Mouse (Mus musculus): Measurements from ENCODE around the gene Plrg1. TPM values are rescaled to one million over a fixed set of nuclear protein-coding genes. Genes with fewer than 3 reads are reported as not detected.

The Plrg1 gene
- polyA plus RNA-seq, 1 experiment = 59.9 TPM

DNA sequence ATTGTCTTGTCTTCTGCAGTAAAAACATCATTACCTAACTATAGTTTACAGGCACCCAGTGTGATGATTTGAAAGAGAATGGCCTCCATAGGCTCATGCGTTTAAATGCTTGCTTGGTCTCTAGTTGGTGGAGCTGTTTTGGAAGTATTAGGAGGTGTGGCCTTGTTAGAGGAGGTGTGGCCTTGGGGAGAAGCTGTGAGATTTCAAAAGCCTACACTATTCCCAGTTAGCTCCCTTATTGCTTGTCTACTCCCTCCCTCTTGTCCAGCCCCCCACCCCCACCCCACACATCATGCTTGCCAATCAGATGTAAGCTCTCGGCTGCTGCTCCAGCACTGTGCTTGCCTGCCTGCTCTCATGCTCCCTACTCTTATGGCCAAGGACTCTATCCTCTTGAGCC is 1.7 kb downstream of the Plrg1 start:
- Histone ChIP-seq H3K36me3 (ENCODE audit: control insufficient read depth, insufficient read depth) (peaks cover 13% of the 10 kb centered on the region), H3K27me3 (ENCODE audit: control insufficient read depth, insufficient read depth, insufficient read length) (no peaks in the 10 kb centered on the region), H3K4me3 (no peak overlapping the region), H3K79me2 (ENCODE audit: control insufficient read depth, insufficient read depth) (peaks cover 19% of the 10 kb centered on the region), H3ac (ENCODE audit: control insufficient read depth, insufficient read length) (no peak overlapping the region), H3K4me2 (ENCODE audit: low read depth) (no peak overlapping the region)
- TF ChIP-seq POLR2AphosphoS2 (IDR thresholded peaks at IDR 0.05; ENCODE audit: insufficient read length, low read depth) (no peak), MYOG (IDR thresholded peaks at IDR 0.05; ENCODE audit: control insufficient read depth in 1 of 3, insufficient read depth in 1 of 3, insufficient read length in 2 of 3, low read depth in 2 of 3) (no peak), TCF3 (IDR thresholded peaks at IDR 0.05; ENCODE audit: insufficient read length, low read depth) (no peak), SRF (IDR thresholded peaks at IDR 0.05; ENCODE audit: control insufficient read depth, insufficient read length, low read depth) (no peak)

DNA sequence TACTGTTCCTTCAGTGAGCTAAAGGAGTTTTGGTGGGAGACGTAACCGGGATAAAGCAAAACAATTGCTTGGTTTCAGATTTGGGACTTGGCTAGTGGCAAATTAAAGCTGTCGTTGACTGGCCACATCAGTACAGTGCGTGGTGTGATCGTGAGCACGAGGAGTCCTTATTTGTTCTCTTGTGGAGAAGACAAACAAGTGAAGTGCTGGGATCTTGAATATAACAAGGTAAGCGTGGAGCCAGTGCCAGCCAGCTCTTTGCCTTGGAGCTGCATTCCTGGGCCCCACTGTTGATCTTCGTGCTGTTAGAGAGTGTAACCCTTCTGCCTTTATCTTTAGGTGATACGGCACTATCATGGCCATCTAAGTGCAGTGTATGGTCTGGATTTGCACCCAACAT is 12.6 kb downstream of the Plrg1 start:
- H3K4me2 ChIP-seq (ENCODE audit: low read depth) = no peak overlapping the region
- TF ChIP-seq TCF3 (IDR thresholded peaks at IDR 0.05; ENCODE audit: insufficient read length, low read depth) = no peak
- TF ChIP-seq USF1 (IDR thresholded peaks at IDR 0.05; ENCODE audit: low read depth) = no peak
- no peak for TF ChIP-seq POLR2AphosphoS2 (IDR thresholded peaks at IDR 0.05; ENCODE audit: insufficient read length, low read depth)
- H3K4me3 ChIP-seq = no peak overlapping the region
- no peaks in the 10 kb centered on the region for H3K79me2 ChIP-seq (ENCODE audit: control insufficient read depth, insufficient read depth)
- H3ac ChIP-seq (ENCODE audit: control insufficient read depth, insufficient read length) = no peak overlapping the region
- no peaks in the 10 kb centered on the region for H3K27me3 ChIP-seq (ENCODE audit: control insufficient read depth, insufficient read depth, insufficient read length)
- peaks cover 34% of the 10 kb centered on the region for H3K36me3 ChIP-seq (ENCODE audit: control insufficient read depth, insufficient read depth)

DNA sequence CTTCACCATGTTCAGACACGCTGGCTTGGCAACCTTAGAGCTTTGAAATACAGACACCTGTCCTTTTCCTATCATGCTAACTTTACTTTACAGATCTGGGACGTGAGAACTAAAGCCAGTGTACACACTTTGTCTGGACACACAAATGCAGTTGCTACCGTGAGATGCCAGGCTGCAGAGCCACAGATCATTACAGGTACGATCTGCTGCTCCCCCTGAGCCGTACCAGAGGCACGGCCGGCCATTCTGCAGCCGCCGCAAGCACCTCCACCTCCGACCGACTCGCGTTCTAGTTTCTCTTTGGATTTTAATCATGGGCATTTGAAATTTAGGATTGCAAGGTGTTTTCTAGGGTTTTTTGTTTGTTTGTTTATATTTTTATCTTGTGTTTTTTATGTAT is 13.5 kb downstream of the Plrg1 start:
- H3K79me2 ChIP-seq (ENCODE audit: control insufficient read depth, insufficient read depth) = no peaks in the 10 kb centered on the region
- no peak overlapping the region for H3K4me2 ChIP-seq (ENCODE audit: low read depth)
- H3K27me3 ChIP-seq (ENCODE audit: control insufficient read depth, insufficient read depth, insufficient read length) = no peaks in the 10 kb centered on the region
- no peak overlapping the region for H3ac ChIP-seq (ENCODE audit: control insufficient read depth, insufficient read length)
- H3K4me3 ChIP-seq = no peak overlapping the region
- TF ChIP-seq POLR2AphosphoS2 (IDR thresholded peaks at IDR 0.05; ENCODE audit: insufficient read length, low read depth) (no peak), TCF12 (IDR thresholded peaks at IDR 0.05; ENCODE audit: insufficient read depth, poor library complexity, severe bottlenecking) (no peak), POLR2A (IDR thresholded peaks at IDR 0.05; ENCODE audit: insufficient read length, low read depth) (no peak), MYOD1 (IDR thresholded peaks at IDR 0.05; ENCODE audit: control insufficient read depth in 1 of 3, insufficient read length in 2 of 3, low read depth in 2 of 3) (no peak), CEBPB (IDR thresholded peaks at IDR 0.05; ENCODE audit: insufficient read depth, poor library complexity, severe bottlenecking) (no peak), REST (IDR thresholded peaks at IDR 0.05; ENCODE audit: insufficient read depth, insufficient read length) (no peak), MYOG (IDR thresholded peaks at IDR 0.05; ENCODE audit: control insufficient read depth in 1 of 3, insufficient read depth in 1 of 3, insufficient read length in 2 of 3, low read depth in 2 of 3) (no peak), TCF3 (IDR thresholded peaks at IDR 0.05; ENCODE audit: insufficient read length, low read depth) (no peak), SRF (IDR thresholded peaks at IDR 0.05; ENCODE audit: control insufficient read depth, insufficient read length, low read depth) (no peak), MAX (IDR thresholded peaks at IDR 0.05; ENCODE audit: low read depth) (no peak), E2F4 (IDR thresholded peaks at IDR 0.05; ENCODE audit: insufficient read depth) (no peak)
- peaks cover 31% of the 10 kb centered on the region for H3K36me3 ChIP-seq (ENCODE audit: control insufficient read depth, insufficient read depth)

GRCm38 (mm10) chr3:83070231-83070630 is 14.9 kb downstream of the Plrg1 start:
- H3K79me2 ChIP-seq (ENCODE audit: control insufficient read depth, insufficient read depth) = no peaks in the 10 kb centered on the region
- peaks cover 31% of the 10 kb centered on the region for H3K36me3 ChIP-seq (ENCODE audit: control insufficient read depth, insufficient read depth)
- no peak overlapping the region for H3ac ChIP-seq (ENCODE audit: control insufficient read depth, insufficient read length)
- no peaks in the 10 kb centered on the region for H3K27me3 ChIP-seq (ENCODE audit: control insufficient read depth, insufficient read depth, insufficient read length)
- TF ChIP-seq POLR2A (IDR thresholded peaks at IDR 0.05; ENCODE audit: insufficient read length, low read depth) (no peak), E2F4 (IDR thresholded peaks at IDR 0.05; ENCODE audit: insufficient read depth) (no peak), USF1 (IDR thresholded peaks at IDR 0.05; ENCODE audit: low read depth) (no peak), CEBPB (IDR thresholded peaks at IDR 0.05; ENCODE audit: insufficient read depth, poor library complexity, severe bottlenecking) (no peak), TCF12 (IDR thresholded peaks at IDR 0.05; ENCODE audit: insufficient read depth, poor library complexity, severe bottlenecking) (no peak)
- no peak overlapping the region for H3K4me3 ChIP-seq
- H3K4me2 ChIP-seq (ENCODE audit: low read depth) = no peak overlapping the region

- Histone ChIP-seq H3ac (ENCODE audit: control insufficient read depth, insufficient read length) (no peak overlapping the region), H3K4me2 (ENCODE audit: low read depth) (no peak overlapping the region), H3K79me2 (ENCODE audit: control insufficient read depth, insufficient read depth) (no peaks in the 10 kb centered on the region), H3K27me3 (ENCODE audit: control insufficient read depth, insufficient read depth, insufficient read length) (peaks cover 3% of the 10 kb centered on the region), H3K4me3 (no peak overlapping the region), H3K36me3 (ENCODE audit: control insufficient read depth, insufficient read depth) (no peaks in the 10 kb centered on the region)
- TF ChIP-seq TCF3 (IDR thresholded peaks at IDR 0.05; ENCODE audit: insufficient read length, low read depth) (no peak), USF1 (IDR thresholded peaks at IDR 0.05; ENCODE audit: low read depth) (no peak), MYOG (IDR thresholded peaks at IDR 0.05; ENCODE audit: control insufficient read depth in 1 of 3, insufficient read depth in 1 of 3, insufficient read length in 2 of 3, low read depth in 2 of 3) (no peak), E2F4 (IDR thresholded peaks at IDR 0.05; ENCODE audit: insufficient read depth) (no peak), POLR2A (IDR thresholded peaks at IDR 0.05; ENCODE audit: insufficient read length, low read depth) (no peak), POLR2AphosphoS2 (IDR thresholded peaks at IDR 0.05; ENCODE audit: insufficient read length, low read depth) (no peak), MAX (IDR thresholded peaks at IDR 0.05; ENCODE audit: low read depth) (no peak), SRF (IDR thresholded peaks at IDR 0.05; ENCODE audit: control insufficient read depth, insufficient read length, low read depth) (no peak), TCF12 (IDR thresholded peaks at IDR 0.05; ENCODE audit: insufficient read depth, poor library complexity, severe bottlenecking) (no peak), CEBPB (IDR thresholded peaks at IDR 0.05; ENCODE audit: insufficient read depth, poor library complexity, severe bottlenecking) (no peak), REST (IDR thresholded peaks at IDR 0.05; ENCODE audit: insufficient read depth, insufficient read length) (no peak), MYOD1 (IDR thresholded peaks at IDR 0.05; ENCODE audit: control insufficient read depth in 1 of 3, insufficient read length in 2 of 3, low read depth in 2 of 3) (no peak)
Observed at GRCm38 (mm10) chr3:83076563-83076962, 21.2 kb downstream of the Plrg1 start.
